Mouse (Mus musculus) forebrain, embryonic 15.5 days (tissue): Measurements from ENCODE around the gene Ptpn3. TPM values are rescaled to one million over a fixed set of nuclear protein-coding genes. Genes with fewer than 3 reads are reported as not detected.

ENCODE experiments used
- ATAC-seq: fragments of 200-750 bp; cut with Nextera tagmentation; replicated peaks from 2 replicates; pipeline ENCODE4 v1.8.0; 2017; ENCODE audit warnings: mild to moderate bottlenecking, moderate TSS enrichment, moderate library complexity
- H3K27ac ChIP-seq: fragments of 300-500 bp; sonication (generic); replicated peaks from 2 replicates; pipeline ENCODE4 v1.5.1; 2015; ENCODE audit warnings: mild to moderate bottlenecking, inconsistent platforms
- H3K27me3 ChIP-seq: fragments of 300-500 bp; sonication (generic); 2 replicates; pipeline ENCODE4 v1.6.1; 2015; ENCODE audit warnings: inconsistent platforms
- H3K36me3 ChIP-seq: fragments of 300-500 bp; sonication (generic); 2 replicates; pipeline ENCODE4 v1.6.1; 2015; ENCODE audit warnings: mild to moderate bottlenecking, inconsistent platforms
- H3K4me1 ChIP-seq: fragments of 300-500 bp; sonication (generic); 2 replicates; pipeline ENCODE4 v1.6.1; 2015; ENCODE audit warnings: inconsistent platforms
- H3K4me2 ChIP-seq: fragments of 300-500 bp; sonication (generic); replicated peaks from 2 replicates; pipeline ENCODE4 v1.6.1; 2015; ENCODE audit warnings: mild to moderate bottlenecking, inconsistent platforms
- H3K4me3 ChIP-seq: fragments of 300-500 bp; sonication (generic); 2 replicates; pipeline ENCODE4 v1.5.1; 2015; ENCODE audit warnings: mild to moderate bottlenecking, inconsistent platforms
- H3K9ac ChIP-seq: fragments of 300-500 bp; sonication (generic); replicated peaks from 2 replicates; pipeline ENCODE4 v1.6.1; 2015; ENCODE audit warnings: mild to moderate bottlenecking, inconsistent platforms
- H3K9me3 ChIP-seq: fragments of 300-500 bp; sonication (generic); 2 replicates; pipeline ENCODE4 v1.6.1; 2016; ENCODE audit warnings: inconsistent platforms
- WGBS: fragments of 180-500 bp; shearing (Covaris S2); methylation state at CpG from one replicate; pipeline ENCODE4 v1.1.7; 2015; ENCODE audit warnings: mixed read lengths; 5-methylcytosine and 5-hydroxymethylcytosine counted together
- polyA plus RNA-seq: library from polyadenylated mRNA; unstranded; fragments of >200 nt; fragmentation: Nextera tagmentation; extraction: Ambion mirVana; gene quantifications from 2 replicates; pipeline ENCODE4 v1.2.1, GENCODE M21; 2015

Gene Ptpn3
- polyA plus RNA-seq, 1 experiment from 2014 or later: 1.3 TPM

DNA sequence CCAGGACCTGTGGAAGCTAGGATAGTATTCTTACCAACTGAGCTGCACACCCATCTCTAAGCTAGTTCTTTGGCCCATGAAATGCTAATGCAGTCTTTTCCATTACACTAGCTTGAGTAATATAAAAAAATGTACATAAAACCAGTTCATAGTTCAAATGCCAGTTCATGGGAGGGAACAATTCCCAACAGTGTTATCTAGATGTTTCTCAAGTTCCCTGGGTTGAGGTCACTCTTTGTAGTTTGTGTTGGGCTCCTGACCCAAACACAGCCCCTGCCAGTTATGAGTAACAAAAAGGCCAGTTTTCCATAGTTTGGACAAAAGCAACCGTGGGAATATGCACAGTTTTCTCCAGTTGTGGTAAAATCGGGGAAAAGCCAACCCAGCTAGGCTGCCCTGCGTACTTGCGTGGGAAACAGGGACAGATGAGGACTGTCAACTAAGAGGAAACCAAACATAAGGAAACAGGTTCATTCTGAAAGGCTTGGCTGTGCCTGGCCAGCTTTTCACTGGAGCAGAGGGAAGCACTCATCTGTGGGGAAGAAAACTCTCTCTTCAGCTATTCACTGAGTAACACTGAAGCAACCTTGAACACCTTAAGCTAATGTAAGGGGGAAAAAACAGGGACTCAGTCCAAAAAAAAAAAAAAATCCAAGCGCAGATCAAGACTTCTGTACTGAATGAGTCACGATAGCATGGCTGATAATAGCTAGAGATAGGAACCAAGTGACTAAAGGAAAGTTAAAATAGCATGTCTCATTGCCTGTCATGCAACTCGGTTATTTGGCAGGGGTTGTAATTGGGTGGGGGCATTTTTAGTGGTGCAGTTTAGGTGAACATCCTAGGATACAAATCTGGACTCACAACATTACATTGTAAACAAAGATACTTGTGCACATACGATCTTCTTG, 10.9 kb upstream of the Ptpn3 start:
- 84% methylated on average over 8 of the region's 8 CpGs for WGBS
- Histone ChIP-seq H3K4me3 (no peak overlapping the region), H3K9ac (no peak overlapping the region), H3K9me3 (no peaks in the 10 kb centered on the region), H3K4me1 (no peaks in the 10 kb centered on the region), H3K4me2 (no peak overlapping the region), H3K27ac (no peak overlapping the region), H3K36me3 (no peaks in the 10 kb centered on the region), H3K27me3 (no peaks in the 10 kb centered on the region)
- no peak for ATAC-seq

DNA sequence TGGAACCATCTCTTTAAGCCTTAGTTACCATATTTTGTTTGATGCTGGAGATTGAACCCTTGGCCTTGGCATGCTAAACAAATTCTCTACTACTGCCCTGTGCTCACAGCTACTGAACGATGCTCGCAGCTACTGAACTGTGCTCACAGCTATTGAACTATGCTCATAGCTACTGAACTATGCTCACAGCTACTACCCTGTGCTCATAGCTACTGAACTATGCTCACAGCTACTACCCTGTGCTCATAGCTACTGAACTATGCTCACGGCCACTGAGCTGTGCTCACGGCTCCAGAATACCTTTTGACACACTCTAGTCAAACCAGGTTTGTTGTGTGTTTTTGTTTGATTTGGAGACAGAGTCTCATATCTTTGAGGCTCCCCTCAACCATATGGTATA, 10.1 kb upstream of the Ptpn3 start:
- H3K27ac ChIP-seq: no peak overlapping the region
- H3K4me3 ChIP-seq: no peak overlapping the region
- H3K4me1 ChIP-seq: no peaks in the 10 kb centered on the region
- H3K9me3 ChIP-seq: no peaks in the 10 kb centered on the region
- no peaks in the 10 kb centered on the region for H3K36me3 ChIP-seq
- WGBS: 93% methylated on average over 4 of the region's 4 CpGs
- H3K4me2 ChIP-seq: no peak overlapping the region
- H3K9ac ChIP-seq: no peak overlapping the region
- no peaks in the 10 kb centered on the region for H3K27me3 ChIP-seq
- no peak for ATAC-seq

DNA sequence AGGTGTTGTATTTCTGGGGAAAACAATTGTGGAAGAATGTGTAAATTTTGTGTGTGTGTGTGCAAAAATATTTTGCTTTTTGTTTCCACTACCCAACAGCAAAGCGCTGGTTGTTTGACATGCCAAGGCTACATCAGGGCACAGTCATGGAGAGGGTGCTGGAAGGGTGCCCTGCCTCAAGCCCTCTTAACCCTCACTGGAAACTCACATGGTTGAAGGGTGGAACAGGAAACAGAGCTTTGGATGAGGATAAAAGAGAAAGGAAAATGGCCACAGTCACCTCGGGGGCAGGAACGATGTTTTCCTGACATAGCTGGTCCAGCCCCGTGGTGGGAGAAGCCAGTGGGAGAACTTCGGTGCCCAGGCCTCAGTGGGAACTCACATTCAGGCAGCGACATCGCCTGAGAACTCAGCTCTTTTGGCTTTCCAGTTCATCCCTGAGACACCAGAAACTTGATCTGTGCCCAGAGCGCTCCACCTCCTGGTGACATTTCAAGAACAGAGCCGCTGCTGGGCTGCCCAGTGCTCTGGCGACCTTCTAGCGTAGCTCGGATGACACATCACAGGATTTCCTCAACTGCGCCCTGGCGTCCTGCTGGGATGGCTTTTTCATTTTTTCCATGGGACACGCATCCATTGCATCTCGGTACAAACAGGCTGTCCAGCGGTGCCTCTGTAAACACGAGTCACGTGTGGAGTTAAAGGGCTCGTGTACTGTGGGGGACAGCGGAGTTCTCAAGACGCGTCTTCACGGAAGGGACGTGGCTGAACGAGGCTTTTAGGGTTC, 6.8 kb upstream of the Ptpn3 start:
- Histone ChIP-seq H3K9me3 (no peaks in the 10 kb centered on the region), H3K27me3 (no peaks in the 10 kb centered on the region), H3K36me3 (no peaks in the 10 kb centered on the region), H3K27ac (no peak overlapping the region), H3K4me3 (no peak overlapping the region), H3K4me1 (no peaks in the 10 kb centered on the region), H3K4me2 (no peak overlapping the region), H3K9ac (no peak overlapping the region)
- 55% methylated on average over 26 of the region's 26 CpGs for WGBS
- ATAC-seq: no peak

DNA sequence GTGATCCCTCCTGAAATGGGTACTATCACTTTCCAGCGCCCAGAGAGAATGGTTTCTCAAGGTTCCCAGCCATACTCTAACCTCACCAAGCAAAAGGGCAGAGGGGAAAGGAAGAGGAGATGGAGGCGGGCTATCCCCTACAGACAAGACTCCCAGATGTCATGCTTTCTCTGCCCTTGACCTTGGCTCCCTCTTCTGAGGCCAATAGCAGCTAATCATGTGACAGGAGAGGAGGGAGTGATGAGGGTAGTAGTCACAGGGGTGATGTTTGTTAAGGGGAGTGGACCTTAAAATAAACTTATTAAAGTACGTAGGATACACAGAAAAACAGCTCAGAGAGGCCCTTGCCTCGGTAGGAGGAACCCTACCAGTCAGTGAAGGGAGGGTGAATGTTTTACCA, 6.1 kb upstream of the Ptpn3 start:
- Histone ChIP-seq H3K9ac (no peak overlapping the region), H3K9me3 (no peaks in the 10 kb centered on the region), H3K27me3 (0 out of 2 replicates have a peak, but pooled peaks cover 2% of the 10 kb centered on the region), H3K27ac (no peak overlapping the region), H3K4me2 (no peak overlapping the region), H3K4me1 (no peaks in the 10 kb centered on the region), H3K4me3 (no peak overlapping the region), H3K36me3 (no peaks in the 10 kb centered on the region)
- no peak for ATAC-seq
- 90% methylated on average over 4 of the region's 4 CpGs for WGBS

DNA sequence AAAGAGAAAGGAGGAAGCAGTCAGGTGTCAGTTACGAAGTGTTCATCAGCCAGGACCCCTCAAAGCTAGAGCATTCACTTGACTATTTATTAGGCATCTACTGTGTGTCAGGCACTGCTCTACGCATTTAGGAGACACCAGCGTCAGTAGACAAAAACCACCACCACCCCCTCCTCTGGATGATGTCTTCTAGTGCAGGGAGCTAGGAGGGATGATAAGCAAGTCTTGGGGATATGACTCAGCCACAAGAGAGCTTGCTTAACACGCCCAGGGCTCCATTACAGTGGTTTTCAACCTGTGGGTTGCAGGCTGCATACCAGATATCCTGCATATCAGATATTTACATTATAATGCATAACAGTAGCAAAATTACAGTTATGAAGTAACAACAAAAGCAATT, 4.6 kb upstream of the Ptpn3 start:
- WGBS: 88% methylated on average over 4 of the region's 4 CpGs

DNA sequence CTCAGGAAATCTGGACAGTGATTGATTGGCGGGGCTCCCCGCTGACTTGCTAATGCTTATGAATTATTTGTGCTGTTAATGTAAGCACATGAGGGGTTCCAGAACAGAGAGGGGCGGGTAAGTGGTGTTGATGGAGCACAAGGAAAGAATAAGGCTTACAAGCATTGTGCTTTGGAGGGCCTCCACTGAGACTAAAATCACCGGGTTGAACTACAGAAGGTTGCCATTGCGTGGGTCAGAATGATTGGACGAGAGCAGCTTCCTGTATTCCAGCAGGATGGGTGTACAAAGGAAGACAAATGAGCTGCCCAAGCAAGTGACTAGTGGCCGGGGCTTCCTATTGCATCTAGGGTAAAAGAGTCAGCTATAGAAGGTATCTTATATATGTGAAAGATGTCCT, 4.0 kb upstream of the Ptpn3 start:
- Histone ChIP-seq H3K4me1 (peaks cover 13% of the 10 kb centered on the region), H3K4me2 (no peak overlapping the region), H3K9me3 (no peaks in the 10 kb centered on the region), H3K27me3 (peaks cover 10% of the 10 kb centered on the region; the same call in 1 of the 2 replicates), H3K36me3 (no peaks in the 10 kb centered on the region), H3K27ac (no peak overlapping the region), H3K4me3 (no peak overlapping the region), H3K9ac (no peak overlapping the region)
- no peak for ATAC-seq
- WGBS: 70% methylated on average over 7 of the region's 7 CpGs

More for the DNA sequence above, 4.6 kb upstream of the Ptpn3 start:
- no peak for ATAC-seq
- no peak overlapping the region for H3K9ac ChIP-seq
- H3K27me3 ChIP-seq: 0 out of 2 replicates have a peak, but pooled peaks cover 8% of the 10 kb centered on the region
- peaks cover 7% of the 10 kb centered on the region for H3K4me1 ChIP-seq
- H3K4me2 ChIP-seq: no peak overlapping the region
- H3K27ac ChIP-seq: no peak overlapping the region
- no peaks in the 10 kb centered on the region for H3K9me3 ChIP-seq
- H3K36me3 ChIP-seq: no peaks in the 10 kb centered on the region
- H3K4me3 ChIP-seq: no peak overlapping the region

DNA sequence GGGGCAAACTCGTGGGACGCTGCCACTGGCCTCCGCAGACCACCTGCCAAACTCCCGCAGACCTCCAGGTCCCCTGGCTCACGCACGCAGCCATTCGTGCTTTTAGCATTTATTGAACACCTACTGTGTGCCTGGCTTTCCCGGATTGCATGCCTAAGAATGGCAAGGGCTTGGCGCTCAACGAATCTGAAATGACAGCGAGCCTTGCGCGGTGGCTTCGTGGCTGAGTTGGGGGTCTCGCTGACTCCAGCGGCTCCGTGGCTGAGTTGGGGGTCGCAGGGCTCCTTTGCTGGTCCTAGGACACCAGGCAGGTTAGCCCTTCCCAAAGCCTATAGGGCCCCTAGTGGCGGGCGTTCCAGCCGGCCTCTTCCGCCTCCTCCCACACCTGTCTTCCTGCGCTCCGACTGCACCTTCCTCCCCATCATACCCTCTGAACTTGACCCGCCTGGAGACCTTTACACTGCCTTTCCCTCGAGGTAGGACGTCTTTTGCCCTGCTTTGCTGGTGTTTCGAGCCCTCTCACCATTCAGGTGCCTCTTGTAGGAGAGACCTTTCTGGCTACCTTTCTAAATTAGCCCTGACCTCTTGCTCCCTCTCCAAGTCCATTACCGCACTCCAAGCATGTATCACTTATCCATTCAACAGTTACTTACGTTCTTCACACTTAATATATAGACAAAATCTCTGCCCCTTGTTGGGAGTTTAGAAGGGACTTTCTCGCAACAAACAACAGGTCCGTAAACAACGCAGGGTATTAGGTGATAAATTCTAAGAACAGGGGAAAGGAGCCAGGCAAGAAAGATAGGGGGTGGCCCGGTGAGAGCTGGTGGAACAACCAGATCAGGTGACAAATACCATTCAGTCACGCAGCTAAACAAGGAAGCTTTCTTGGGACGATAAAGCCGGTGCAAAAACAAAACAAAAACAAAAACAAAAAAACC, 898 bp downstream of the Ptpn3 start:
- Histone ChIP-seq H3K27ac (0 out of 2 replicates have a peak overlapping the region, but pooled peaks have one; percentile 79), H3K4me1 (peaks cover 33% of the 10 kb centered on the region), H3K9ac (peak overlapping the region; percentile 66), H3K27me3 (peaks cover 40% of the 10 kb centered on the region; the same call in 1 of the 2 replicates), H3K36me3 (no peaks in the 10 kb centered on the region), H3K9me3 (no peaks in the 10 kb centered on the region), H3K4me2 (peak overlapping the region; percentile 98), H3K4me3 (peak overlapping the region; percentile 68)
- WGBS: under 1% methylated on average over 37 of the region's 37 CpGs
- ATAC-seq: peak; percentile 6; the same call in 1 of the 2 replicates

DNA sequence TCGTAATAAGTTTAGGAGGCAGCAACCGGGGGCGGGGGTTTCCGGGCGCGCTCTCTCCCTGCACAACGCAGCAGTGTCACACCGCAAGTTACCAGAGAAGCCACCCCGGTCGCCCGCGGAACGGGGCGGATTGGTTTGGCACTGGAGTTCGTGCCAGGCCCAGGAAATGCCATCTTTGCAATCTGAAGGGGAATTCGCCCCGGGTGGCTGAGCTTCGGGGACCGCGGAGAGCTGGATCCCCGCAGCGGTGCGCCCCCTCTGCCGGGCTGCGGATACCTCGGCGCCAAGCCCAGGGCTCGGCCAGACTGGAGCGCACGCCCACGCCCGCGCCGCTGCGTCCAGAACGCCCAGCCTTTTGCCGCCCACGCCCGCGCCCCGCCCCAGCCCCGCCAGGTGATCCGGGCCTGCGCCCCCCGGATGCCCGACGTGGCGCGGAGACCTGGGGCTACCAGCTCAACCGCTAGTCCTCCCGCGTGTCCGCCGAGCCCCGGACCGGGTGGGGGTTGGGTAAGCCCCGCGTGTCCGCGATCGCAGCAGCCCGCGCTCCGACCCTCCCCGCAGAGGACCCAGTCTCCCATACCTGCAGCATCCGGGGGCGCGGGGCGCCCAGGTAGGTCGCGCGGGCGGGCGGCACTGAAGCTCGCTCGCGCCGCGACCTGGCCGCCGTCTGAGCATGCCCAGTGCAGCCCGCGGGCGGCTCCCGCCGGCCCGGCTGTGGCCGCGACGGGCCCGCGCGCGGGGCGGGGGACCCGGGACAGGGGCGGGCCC, 1.8 kb downstream of the Ptpn3 start:
- no peak overlapping the region for H3K27ac ChIP-seq
- no peaks in the 10 kb centered on the region for H3K9me3 ChIP-seq
- no peaks in the 10 kb centered on the region for H3K36me3 ChIP-seq
- WGBS: under 1% methylated on average over 86 of the region's 97 CpGs
- H3K4me2 ChIP-seq: peak overlapping the region; percentile 98
- peak overlapping the region; percentile 68 for H3K4me3 ChIP-seq
- peak overlapping the region; percentile 66 for H3K9ac ChIP-seq
- ATAC-seq: peak; percentile 26
- H3K4me1 ChIP-seq: peaks cover 33% of the 10 kb centered on the region
- peaks cover 40% of the 10 kb centered on the region; the same call in 1 of the 2 replicates for H3K27me3 ChIP-seq

DNA sequence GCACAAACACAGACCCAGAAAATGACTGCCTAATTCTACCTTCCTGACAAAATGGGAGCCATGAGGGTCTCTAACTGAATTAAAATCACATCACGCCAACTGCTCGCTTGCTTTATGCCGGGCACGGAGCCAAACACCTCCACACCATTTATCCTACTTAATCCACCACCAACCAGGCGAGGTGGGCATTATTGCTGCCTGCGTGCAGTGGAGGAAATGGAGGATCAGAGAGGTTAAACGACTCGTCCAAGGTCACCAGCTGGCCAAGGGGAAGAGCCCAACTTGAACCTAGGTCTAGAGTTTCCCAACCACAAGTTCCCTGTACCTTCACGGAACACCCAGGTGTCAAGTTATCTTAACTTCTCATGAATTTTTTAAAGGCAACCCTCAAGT, 2.3 kb downstream of the Ptpn3 start:
- Histone ChIP-seq H3K27ac (no peak overlapping the region), H3K9me3 (no peaks in the 10 kb centered on the region), H3K36me3 (no peaks in the 10 kb centered on the region), H3K9ac (peak overlapping the region; percentile 66; the same call in 1 of the 2 replicates), H3K27me3 (peaks cover 40% of the 10 kb centered on the region; the same call in 1 of the 2 replicates), H3K4me1 (peaks cover 33% of the 10 kb centered on the region), H3K4me2 (peak overlapping the region; percentile 98), H3K4me3 (peak overlapping the region; percentile 68)
- ATAC-seq: no peak
- WGBS: 2% methylated on average over 9 of the region's 9 CpGs

DNA sequence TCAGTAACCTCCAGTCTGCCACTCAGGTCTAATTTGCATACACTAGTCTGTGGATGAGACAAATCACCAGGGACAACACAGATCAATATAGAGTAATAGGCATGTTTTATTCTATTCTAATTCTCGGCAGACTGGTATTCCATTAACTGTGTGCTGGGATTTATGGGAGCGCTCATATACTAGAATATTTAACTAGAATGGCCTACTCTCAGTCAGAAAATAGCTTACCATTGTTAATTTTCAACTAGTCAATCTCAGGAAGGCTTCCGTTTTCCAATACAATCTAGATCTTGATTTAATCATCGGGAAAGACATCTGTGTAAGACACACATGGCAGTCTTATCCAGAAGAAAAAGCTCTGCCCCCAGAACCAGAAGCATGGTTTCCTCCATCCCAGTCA, 3.5 kb downstream of the Ptpn3 start:
- no peak overlapping the region for H3K4me2 ChIP-seq
- peaks cover 33% of the 10 kb centered on the region for H3K4me1 ChIP-seq
- no peak overlapping the region for H3K27ac ChIP-seq
- H3K4me3 ChIP-seq: no peak overlapping the region
- no peaks in the 10 kb centered on the region for H3K36me3 ChIP-seq
- 85% methylated on average over 4 of the region's 4 CpGs for WGBS
- no peaks in the 10 kb centered on the region for H3K9me3 ChIP-seq
- peaks cover 40% of the 10 kb centered on the region; the same call in 1 of the 2 replicates for H3K27me3 ChIP-seq
- ATAC-seq: no peak
- no peak overlapping the region for H3K9ac ChIP-seq
